Mouse (Mus musculus): ENCODE data around the gene C530008M17Rik. TPM values are rescaled to one million over a fixed set of nuclear protein-coding genes. Genes with fewer than 3 reads are reported as not detected.

C530008M17Rik gene
- polyA plus RNA-seq, 1 experiment = 122 TPM

GRCm38 (mm10) chr5:76779094-76779615 is 122.8 kb downstream of the C530008M17Rik start:
- DNase-seq (ENCODE audit: low read depth) = peak; percentile 55
- no peak for TF ChIP-seq POLR2A (IDR thresholded peaks at IDR 0.05; ENCODE audit: borderline replicate concordance, extremely low read depth, insufficient read depth, insufficient read length, poor library complexity, severe bottlenecking)
- TF ChIP-seq CTCF (IDR thresholded peaks at IDR 0.05; ENCODE audit: borderline replicate concordance, extremely low read depth, insufficient read depth, insufficient read length) = no peak

DNA sequence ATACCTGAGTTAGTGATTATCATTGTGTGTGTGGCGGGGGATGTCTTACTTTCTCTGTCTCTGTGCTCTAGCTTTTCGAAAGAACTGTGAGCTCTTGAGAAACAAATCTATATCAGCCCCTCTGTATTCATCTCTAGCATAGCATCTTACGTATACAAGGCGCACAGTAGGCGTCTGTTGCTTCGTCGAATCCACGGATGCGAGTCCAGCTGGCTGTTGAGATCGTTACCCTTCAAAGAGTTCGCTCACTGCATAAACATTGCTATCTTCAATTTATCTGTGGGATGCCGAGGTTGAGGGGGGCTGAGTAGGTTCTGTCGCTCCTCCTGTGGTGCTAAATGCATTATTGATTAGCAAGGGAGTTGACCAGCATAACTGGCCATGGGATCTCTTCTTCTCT is 125.6 kb downstream of the C530008M17Rik start:
- DNase-seq (ENCODE audit: low read depth) = peak; percentile 55
- TF ChIP-seq POLR2A (IDR thresholded peaks at IDR 0.05; ENCODE audit: borderline replicate concordance, extremely low read depth, insufficient read depth, insufficient read length, poor library complexity, severe bottlenecking) = no peak
- TF ChIP-seq CTCF (IDR thresholded peaks at IDR 0.05; ENCODE audit: borderline replicate concordance, extremely low read depth, insufficient read depth, insufficient read length) = no peak

DNA sequence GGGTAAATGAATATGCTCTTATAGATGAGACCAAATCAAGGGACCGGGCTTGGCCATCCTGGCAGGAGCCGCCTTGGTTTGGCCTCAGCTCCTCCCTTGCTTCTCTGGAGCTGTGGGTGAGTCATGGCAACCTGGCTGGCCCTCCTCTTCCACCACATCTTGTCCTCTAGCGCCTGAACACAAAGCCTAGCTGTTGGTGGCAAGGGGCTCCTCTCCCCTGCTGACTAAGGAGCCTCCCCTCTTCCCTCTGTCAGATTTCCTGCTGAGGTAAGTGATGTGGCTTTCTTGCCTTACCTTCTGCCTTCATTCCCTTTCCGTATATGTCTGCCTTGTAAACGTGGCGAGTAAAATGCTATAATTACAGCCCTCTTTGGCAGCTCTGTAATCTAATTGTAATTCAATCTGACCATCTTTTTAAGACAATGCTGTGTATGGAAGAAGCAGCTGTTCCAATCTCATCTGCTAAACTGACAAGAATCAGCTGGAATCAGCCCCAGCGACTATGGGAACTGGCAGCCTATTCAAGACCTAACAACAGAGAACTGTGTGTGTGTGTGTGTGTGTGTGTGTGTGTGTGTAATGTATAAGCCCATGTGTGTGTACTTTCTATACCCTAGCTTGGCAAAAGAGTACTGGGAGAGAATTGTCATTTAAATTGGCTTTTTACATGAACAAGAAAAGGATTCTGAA is 126.2 kb downstream of the C530008M17Rik start:
- no peak for TF ChIP-seq POLR2A (IDR thresholded peaks at IDR 0.05; ENCODE audit: borderline replicate concordance, extremely low read depth, insufficient read depth, insufficient read length, poor library complexity, severe bottlenecking)
- TF ChIP-seq CTCF (IDR thresholded peaks at IDR 0.05; ENCODE audit: borderline replicate concordance, extremely low read depth, insufficient read depth, insufficient read length) = no peak
- DNase-seq (ENCODE audit: low read depth) = peak; percentile 95

DNA sequence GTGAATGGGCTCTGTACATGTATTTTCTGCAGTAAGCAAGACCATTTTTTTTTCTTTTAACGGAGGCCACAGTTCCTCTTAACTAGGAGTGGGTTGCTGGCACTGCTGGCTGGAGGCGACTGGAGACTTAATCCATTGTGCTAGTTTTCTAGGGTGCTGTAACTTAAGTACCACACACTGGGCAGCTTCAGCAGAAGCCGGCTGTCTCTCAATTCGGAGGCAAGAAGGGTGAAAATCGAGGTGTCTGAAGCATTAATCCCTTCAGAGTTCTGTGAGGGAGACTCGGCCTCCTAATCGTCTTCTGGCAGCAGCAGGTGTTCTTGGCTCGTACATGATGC is 126.8 kb downstream of the C530008M17Rik start:
- DNase-seq (ENCODE audit: low read depth) = no peak

GRCm38 (mm10) chr5:76784151-76784723 is 127.9 kb downstream of the C530008M17Rik start:
- no peak for DNase-seq (ENCODE audit: low read depth)
- TF ChIP-seq POLR2A (IDR thresholded peaks at IDR 0.05; ENCODE audit: borderline replicate concordance, extremely low read depth, insufficient read depth, insufficient read length, poor library complexity, severe bottlenecking) (no peak), CTCF (IDR thresholded peaks at IDR 0.05; ENCODE audit: borderline replicate concordance, extremely low read depth, insufficient read depth, insufficient read length) (no peak)

More for the DNA sequence above, 126.8 kb downstream of the C530008M17Rik start:
- TF ChIP-seq POLR2A (IDR thresholded peaks at IDR 0.05; ENCODE audit: borderline replicate concordance, extremely low read depth, insufficient read depth, insufficient read length, poor library complexity, severe bottlenecking) (no peak), CTCF (IDR thresholded peaks at IDR 0.05; ENCODE audit: borderline replicate concordance, extremely low read depth, insufficient read depth, insufficient read length) (no peak)

DNA sequence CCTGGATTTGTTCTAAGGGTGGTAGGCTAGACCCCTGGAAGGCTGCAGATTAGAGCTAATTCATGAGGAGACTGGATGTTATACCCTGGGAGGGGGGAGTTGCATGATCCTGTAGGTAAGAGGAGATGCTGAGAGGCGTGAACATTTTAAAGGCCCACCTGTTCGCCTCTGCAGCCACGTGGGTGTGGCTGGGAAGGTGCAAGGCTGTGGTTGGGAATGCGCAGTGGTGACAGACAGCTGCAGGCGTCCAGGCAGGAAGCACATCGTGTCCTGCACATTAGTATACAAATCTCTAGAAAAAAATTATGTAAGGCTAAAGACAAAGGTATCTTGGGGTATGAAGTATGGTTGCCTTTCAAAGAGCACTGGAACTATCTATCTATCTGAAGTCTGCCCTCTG is 128.7 kb downstream of the C530008M17Rik start:
- no peak for DNase-seq (ENCODE audit: low read depth)
- TF ChIP-seq POLR2A (IDR thresholded peaks at IDR 0.05; ENCODE audit: borderline replicate concordance, extremely low read depth, insufficient read depth, insufficient read length, poor library complexity, severe bottlenecking) (no peak), CTCF (IDR thresholded peaks at IDR 0.05; ENCODE audit: borderline replicate concordance, extremely low read depth, insufficient read depth, insufficient read length) (no peak)

GRCm38 (mm10) chr5:76789881-76790280 is 133.6 kb downstream of the C530008M17Rik start:
- no peak for DNase-seq (ENCODE audit: low read depth)
- TF ChIP-seq CTCF (IDR thresholded peaks at IDR 0.05; ENCODE audit: borderline replicate concordance, extremely low read depth, insufficient read depth, insufficient read length) (no peak), POLR2A (IDR thresholded peaks at IDR 0.05; ENCODE audit: borderline replicate concordance, extremely low read depth, insufficient read depth, insufficient read length, poor library complexity, severe bottlenecking) (no peak)

DNA sequence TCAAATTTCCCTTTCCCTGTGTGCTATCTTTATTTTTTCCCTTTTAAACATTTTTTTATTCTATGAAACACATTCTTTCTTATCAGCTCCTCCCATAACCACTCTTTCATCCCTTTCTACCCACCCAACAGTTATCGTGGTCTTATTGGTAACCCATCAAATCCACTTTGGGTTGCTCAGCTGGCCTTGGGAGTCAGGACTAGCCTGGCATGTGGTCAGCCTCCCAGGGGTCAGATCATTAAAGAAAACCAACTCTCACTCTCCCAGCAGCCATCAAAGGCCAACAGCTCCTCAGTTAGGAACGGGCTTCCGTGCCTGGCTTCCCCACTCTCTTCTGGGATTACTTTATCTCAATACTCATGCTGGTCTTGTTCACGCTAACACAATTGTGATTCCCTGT is 135.0 kb downstream of the C530008M17Rik start:
- TF ChIP-seq CTCF (IDR thresholded peaks at IDR 0.05; ENCODE audit: borderline replicate concordance, extremely low read depth, insufficient read depth, insufficient read length) = no peak
- no peak for TF ChIP-seq POLR2A (IDR thresholded peaks at IDR 0.05; ENCODE audit: borderline replicate concordance, extremely low read depth, insufficient read depth, insufficient read length, poor library complexity, severe bottlenecking)
- DNase-seq (ENCODE audit: low read depth) = no peak

DNA sequence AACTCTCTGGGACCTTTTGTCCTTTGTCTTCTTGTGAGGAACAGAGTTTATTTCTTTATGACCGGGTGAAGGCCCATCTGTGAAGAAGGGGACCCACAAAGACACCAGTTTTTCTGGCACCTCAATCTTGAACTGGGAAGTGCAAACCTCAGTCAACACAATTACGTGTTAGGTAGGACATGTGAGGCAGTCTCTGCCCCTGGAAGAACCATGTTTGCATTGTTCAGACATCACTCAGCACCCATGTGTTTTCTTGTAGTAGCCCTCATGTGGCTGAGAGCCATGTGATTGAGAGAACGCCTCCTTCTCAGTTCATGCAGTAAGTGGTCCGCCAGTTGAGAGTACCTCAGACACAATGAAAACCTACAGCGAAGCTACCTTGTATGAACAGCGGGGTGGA is 136.4 kb downstream of the C530008M17Rik start:
- no peak for DNase-seq (ENCODE audit: low read depth)
- TF ChIP-seq CTCF (IDR thresholded peaks at IDR 0.05; ENCODE audit: borderline replicate concordance, extremely low read depth, insufficient read depth, insufficient read length) (no peak), POLR2A (IDR thresholded peaks at IDR 0.05; ENCODE audit: borderline replicate concordance, extremely low read depth, insufficient read depth, insufficient read length, poor library complexity, severe bottlenecking) (no peak)

- DNase-seq (ENCODE audit: low read depth) = no peak
- TF ChIP-seq CTCF (IDR thresholded peaks at IDR 0.05; ENCODE audit: borderline replicate concordance, extremely low read depth, insufficient read depth, insufficient read length) = no peak
- TF ChIP-seq POLR2A (IDR thresholded peaks at IDR 0.05; ENCODE audit: borderline replicate concordance, extremely low read depth, insufficient read depth, insufficient read length, poor library complexity, severe bottlenecking) = no peak
Observed at GRCm38 (mm10) chr5:76798043-76798442, 141.7 kb downstream of the C530008M17Rik start.

GRCm38 (mm10) chr5:76799471-76799870 is 143.2 kb downstream of the C530008M17Rik start:
- peak; percentile 42 for DNase-seq (ENCODE audit: low read depth)
- TF ChIP-seq CTCF (IDR thresholded peaks at IDR 0.05; ENCODE audit: borderline replicate concordance, extremely low read depth, insufficient read depth, insufficient read length) (no peak), POLR2A (IDR thresholded peaks at IDR 0.05; ENCODE audit: borderline replicate concordance, extremely low read depth, insufficient read depth, insufficient read length, poor library complexity, severe bottlenecking) (no peak)

GRCm38 (mm10) chr5:76809031-76809430 is 152.7 kb downstream of the C530008M17Rik start:
- TF ChIP-seq POLR2A (IDR thresholded peaks at IDR 0.05; ENCODE audit: borderline replicate concordance, extremely low read depth, insufficient read depth, insufficient read length, poor library complexity, severe bottlenecking) = no peak
- TF ChIP-seq CTCF (IDR thresholded peaks at IDR 0.05; ENCODE audit: borderline replicate concordance, extremely low read depth, insufficient read depth, insufficient read length) = no peak
- DNase-seq (ENCODE audit: low read depth) = no peak
